Mouse (Mus musculus) erythroblast, embryonic 14.5 days (primary cell): ENCODE results near the gene Inhbc.

Experiments used
- GATA1 ChIP-seq: IDR thresholded peaks from 2 replicates; pipeline ENCODE4 v1.6.1; 2012; ENCODE audit warnings: low read length, inconsistent platforms, mixed read lengths
- TAL1 ChIP-seq: IDR thresholded peaks from 3 replicates; pipeline ENCODE4 v1.6.1; 2012; ENCODE audit warnings: low read length, inconsistent platforms, mixed read lengths

DNA sequence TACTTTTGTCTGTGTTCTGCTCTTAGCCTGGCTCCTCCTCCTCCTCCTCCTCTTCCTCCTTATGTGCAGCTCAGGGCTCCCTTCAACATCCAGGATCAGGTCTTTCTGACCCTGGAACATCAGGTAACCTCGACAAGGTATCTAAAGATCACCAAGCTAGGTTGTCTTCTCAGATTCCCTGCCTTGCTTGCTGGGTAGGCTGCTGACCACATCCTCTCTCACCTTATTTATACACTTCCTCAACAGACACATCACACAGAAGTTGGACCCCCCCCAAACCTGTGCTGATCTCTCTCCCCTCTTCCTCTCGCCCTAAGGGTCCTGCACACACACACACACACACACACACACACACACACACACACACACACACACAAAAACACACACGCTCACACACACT lies 48.6 kb downstream of the Inhbc start, which contains the start of gene Arhgap9:
- TF ChIP-seq TAL1 (no peak), GATA1 (no peak)
